ENCODE assay signal across 8 mouse cellular contexts in the genomic region with DNA sequence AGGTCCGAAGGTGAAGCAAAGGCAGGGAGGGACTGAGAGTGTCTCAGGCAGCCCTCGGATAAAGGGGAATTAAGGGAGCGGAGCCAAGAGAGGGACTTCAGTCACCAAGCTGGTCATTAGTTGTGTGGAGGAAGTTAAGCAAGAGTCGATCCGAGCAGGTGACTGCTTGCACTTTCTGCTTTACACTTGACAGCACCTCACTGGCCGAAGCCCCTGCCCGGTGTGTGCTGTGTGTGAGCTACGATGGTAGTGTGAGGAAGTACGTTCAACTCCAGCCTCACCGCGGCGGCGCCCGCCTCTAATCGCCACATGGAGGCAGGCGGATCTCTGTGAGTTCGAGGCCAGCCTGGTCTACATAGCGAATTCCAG. TPM values are rescaled to one million over a fixed set of nuclear protein-coding genes. Genes with fewer than 3 reads are reported as not detected.
DNase-seq lines count a peak whose midpoint lies in the region; ATAC-seq and TF ChIP-seq lines count a peak whose summit lies in the region.

No protein-coding gene starts in this region.

- no peaks in the 10 kb centered on the region for H3K27me3 ChIP-seq in midbrain, embryonic 11.5 days (ENCODE audit: control insufficient read depth, insufficient read depth, low read length)

- intact Hi-C loops in gastrocnemius, adult 2 months (cut with DNase I): loop anchor here (1.0 to 2.0 kb wide), 2 partner anchors 31 to 46 kb away; no protein-coding TSS in a partner anchor

- 2% methylated on average over 18 of the region's 18 CpGs for WGBS in midbrain, embryonic 11.5 days

- peak overlapping the region; percentile 88 for H3K9ac ChIP-seq in midbrain, embryonic 11.5 days (ENCODE audit: low read length)

- peak; percentile 31 for ATAC-seq in inflammation-experienced regulatory T-cells, adult 6 months
- ATAC-seq in midbrain, embryonic 11.5 days (ENCODE audit: low FRiP score): no peak

- H3K36me3 ChIP-seq in midbrain, embryonic 11.5 days (ENCODE audit: control insufficient read depth, insufficient read depth, low read length): no peaks in the 10 kb centered on the region

- peak overlapping the region; percentile 86 for H3K4me2 ChIP-seq in midbrain, embryonic 11.5 days

- H3K4me3 ChIP-seq in gastrocnemius, adult 2 months: peak overlapping the region; percentile 78
- H3K4me3 ChIP-seq in midbrain, embryonic 11.5 days (ENCODE audit: low read depth, low read length): peak overlapping the region; percentile 67

- H3K4me1 ChIP-seq in midbrain, embryonic 11.5 days (ENCODE audit: control insufficient read depth, insufficient read depth, low read length): peaks cover 6% of the 10 kb centered on the region

- peak; percentile 66 for DNase-seq in gastrocnemius, adult 2 months
- DNase-seq in gastrocnemius, adult 18-20 months (ENCODE audit: low spot score): no peak
- peak; percentile 32 to 57 for DNase-seq in thymus, adult 18-20 months
- no peak for DNase-seq in thymus, postnatal 0 days (ENCODE audit: low spot score)
- DNase-seq in midbrain, embryonic 11.5 days (ENCODE audit: low spot score, missing footprints): peak; percentile 95
- DNase-seq in frontal cortex, postnatal 36 days (ENCODE audit: low spot score in 2 of 2): no peak
- no peak for DNase-seq in layer of hippocampus, adult 9-10 months (ENCODE audit: low spot score)

- H3K27ac ChIP-seq in gastrocnemius, adult 2 months: peak overlapping the region; percentile 98
- H3K27ac ChIP-seq in midbrain, embryonic 11.5 days (ENCODE audit: low read depth, low read length): peak overlapping the region; percentile 97

- H3K9me3 ChIP-seq in midbrain, embryonic 11.5 days (ENCODE audit: control insufficient read depth, low read length): no peaks in the 10 kb centered on the region

- no peak for TF ChIP-seq CTCF in gastrocnemius, adult 2 months (IDR thresholded peaks at IDR 0.05)

RNA-seq across cellular contexts. Expression of gene Atf7, which starts 0.4 kb away (rescaled TPM):
- 10 to 100 TPM; 60.2 to 62.5 TPM for total RNA-seq in gastrocnemius, adult 2 months (2021)
- total RNA-seq in gastrocnemius, adult 18-20 months (2021): 10 to 100 TPM; 49.4 to 53.7 TPM
- polyA plus RNA-seq in thymus, postnatal 0 days (2015; fragmentation: Nextera tagmentation; extraction: Ambion mirVana): 18.1 and 21.8 TPM in 2 replicates
- 10 to 100 TPM; 20.8 to 59.2 (median 45.1) TPM for polyA plus RNA-seq in inflammation-experienced regulatory T-cells, adult 6 months (2017; shearing (Covaris generic))
- polyA plus RNA-seq in midbrain, embryonic 11.5 days (2014; fragmentation: Nextera tagmentation; extraction: Ambion mirVana): 9.8 and 13.1 TPM in 2 replicates

RNA-seq across cellular contexts. Expression of gene Gm28047, which starts 0.8 kb away (rescaled TPM):
- 1 to 10 TPM in 1 of 2 experiments, not detected in 1; 1.8 TPM for total RNA-seq in gastrocnemius, adult 2 months (2021)
- under 1 TPM in 1 of 2 experiments, not detected in 1; 0.57 TPM for total RNA-seq in gastrocnemius, adult 18-20 months (2021)
- not detected in 2 replicates for polyA plus RNA-seq in thymus, postnatal 0 days (2015; fragmentation: Nextera tagmentation; extraction: Ambion mirVana)
- under 1 TPM in 1 of 3 experiments, not detected in 2; 0.85 TPM for polyA plus RNA-seq in inflammation-experienced regulatory T-cells, adult 6 months (2017; shearing (Covaris generic))
- 0.08 TPM in 1 of 2 replicates, not detected in the other for polyA plus RNA-seq in midbrain, embryonic 11.5 days (2014; fragmentation: Nextera tagmentation; extraction: Ambion mirVana)

RNA-seq across cellular contexts. Expression of gene Atp5g2, which starts 46.5 kb away (rescaled TPM):
- total RNA-seq in gastrocnemius, adult 2 months (2021): 10 to 100 TPM; 25.6 to 33.1 TPM
- total RNA-seq in gastrocnemius, adult 18-20 months (2021): 10 to 100 TPM; 13.1 to 20.4 TPM
- 76.9 and 85.0 TPM in 2 replicates for polyA plus RNA-seq in thymus, postnatal 0 days (2015; fragmentation: Nextera tagmentation; extraction: Ambion mirVana)
- polyA plus RNA-seq in inflammation-experienced regulatory T-cells, adult 6 months (2017; shearing (Covaris generic)): 10 to 100 TPM; 32.4 to 64.3 (median 37.5) TPM
- 67.4 and 71.3 TPM in 2 replicates for polyA plus RNA-seq in midbrain, embryonic 11.5 days (2014; fragmentation: Nextera tagmentation; extraction: Ambion mirVana)

Comparison
In these comparisons a context has a peak if more than half of its experiments do, and no peak if none do; other contexts are left out.
1. DNase-seq: peak in gastrocnemius, adult 2 months (single experiment), thymus, adult 18-20 months (2 of 2) and midbrain, embryonic 11.5 days (single experiment); none in gastrocnemius, adult 18-20 months (single experiment), thymus, postnatal 0 days (single experiment), frontal cortex, postnatal 36 days (0 of 2) and layer of hippocampus, adult 9-10 months (single experiment).